9 mouse cellular contexts compared by ENCODE assay signal in the genomic region with DNA sequence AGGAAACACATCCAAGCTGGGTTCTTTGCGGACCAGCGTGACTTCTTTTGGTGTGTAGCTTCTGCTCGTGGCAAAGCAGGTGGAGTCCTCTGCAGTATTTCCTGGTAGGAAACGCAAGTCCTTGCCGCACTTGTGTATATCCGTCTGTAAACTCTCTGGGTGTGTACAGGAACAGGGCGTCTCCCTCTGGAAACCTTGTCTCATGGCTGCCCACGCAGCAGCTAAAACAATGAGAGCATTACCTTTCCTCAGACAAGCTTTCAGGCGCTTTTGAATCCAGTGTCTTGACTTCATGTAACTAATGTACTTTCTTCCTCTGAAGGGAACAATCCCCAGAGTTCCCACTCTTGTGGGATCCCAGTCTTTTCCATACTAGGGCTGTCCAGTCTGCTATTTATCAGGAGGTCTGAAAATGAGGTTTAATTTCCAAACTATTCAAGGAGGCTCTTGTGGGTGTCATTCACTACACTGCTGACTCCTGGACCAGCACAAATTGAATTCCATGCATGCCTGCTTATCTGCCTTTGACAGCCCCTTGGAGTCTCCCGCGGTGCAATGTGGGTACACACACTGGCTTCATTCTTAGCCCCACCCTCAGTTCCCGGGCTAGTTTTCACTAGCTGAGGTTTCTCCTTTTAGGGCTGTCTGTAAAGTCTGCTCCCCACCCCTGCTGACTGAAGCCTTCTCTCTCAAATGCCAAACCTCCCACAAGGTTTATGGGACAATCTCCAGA.
DNase-seq lines count a peak whose midpoint lies in the region; ATAC-seq and TF ChIP-seq lines count a peak whose summit lies in the region.
"Had no signal": no experiment of that assay in that cellular context is flagged by ENCODE, and none has a peak within 500 bp of the region (broad histone marks: within the 10 kb centered on the region; RNA-seq: fewer than 3 reads in every experiment).

No protein-coding gene starts in this region.

- H3K4me3 ChIP-seq in gastrocnemius, adult 2 months, result no peak overlapping the region
- H3K4me3 ChIP-seq in midbrain, embryonic 13.5 days (replicated peaks), result no peak overlapping the region
- H3K4me3 ChIP-seq: embryonic facial prominence, embryonic 15.5 days had no signal

- no peaks in the 10 kb centered on the region for H3K36me3 ChIP-seq in midbrain, embryonic 13.5 days
- H3K36me3 ChIP-seq: embryonic facial prominence, embryonic 15.5 days had no signal

- H3K9ac ChIP-seq in midbrain, embryonic 13.5 days (replicated peaks), result no peak overlapping the region
- H3K9ac ChIP-seq: embryonic facial prominence, embryonic 15.5 days had no signal

- peak; percentile 95 for ATAC-seq in midbrain, embryonic 13.5 days

- no peak overlapping the region for H3K27ac ChIP-seq in gastrocnemius, adult 2 months
- H3K27ac ChIP-seq in midbrain, embryonic 13.5 days, result 0 out of 2 replicates have a peak overlapping the region, but pooled peaks have one; percentile 25
- H3K27ac ChIP-seq: embryonic facial prominence, embryonic 15.5 days had no signal

- no peak overlapping the region for H3K4me2 ChIP-seq in midbrain, embryonic 13.5 days (replicated peaks)
- H3K4me2 ChIP-seq: embryonic facial prominence, embryonic 15.5 days had no signal

- DNase-seq in gastrocnemius, adult 2 months, result peak; percentile 9
- DNase-seq in gastrocnemius, postnatal 25 days, result no peak
- DNase-seq in heart, adult 18-20 months, result peak; percentile 22 to 54
- peak; percentile 8 for DNase-seq in kidney, adult 11 months
- no peak for DNase-seq in right cerebral cortex, postnatal 36 days (ENCODE audit: low spot score in 2 of 2)
- no peak for DNase-seq in cerebellum, adult 11-12 months
- DNase-seq in c-Kit-positive CD71-positive TER-119-positive erythroid progenitor cells, embryonic 14.5 days (ENCODE audit: low spot score), result no peak

- no peak for TF ChIP-seq CTCF in gastrocnemius, adult 2 months (IDR thresholded peaks at IDR 0.05)

- peaks cover 14% of the 10 kb centered on the region for H3K4me1 ChIP-seq in midbrain, embryonic 13.5 days (replicated peaks)
- H3K4me1 ChIP-seq: embryonic facial prominence, embryonic 15.5 days had no signal

- WGBS in midbrain, embryonic 13.5 days, result 54% methylated on average over 12 of the region's 12 CpGs

- no peaks in the 10 kb centered on the region for H3K27me3 ChIP-seq in midbrain, embryonic 13.5 days
- H3K27me3 ChIP-seq: embryonic facial prominence, embryonic 15.5 days had no signal

- H3K9me3 ChIP-seq in midbrain, embryonic 13.5 days, result no peaks in the 10 kb centered on the region
- H3K9me3 ChIP-seq: embryonic facial prominence, embryonic 15.5 days had no signal

- intact Hi-C loops in gastrocnemius, adult 2 months (cut with DNase I), result no loop called here

Comparison
In these comparisons a context has a peak if more than half of its experiments do, and no peak if none do; other contexts are left out.
1. DNase-seq: peak in gastrocnemius, adult 2 months (single experiment), heart, adult 18-20 months (2 of 2) and kidney, adult 11 months (single experiment); none in gastrocnemius, postnatal 25 days (single experiment), right cerebral cortex, postnatal 36 days (0 of 2), cerebellum, adult 11-12 months (single experiment) and c-Kit-positive CD71-positive TER-119-positive erythroid progenitor cells, embryonic 14.5 days (single experiment).